Mouse (Mus musculus) hindlimb bud, embryonic 11.5 days (tissue): ENCODE results near the gene Paxx.

ENCODE experiments used
- DNase-seq: peaks from one replicate; pipeline ENCODE4 v3.0.0-alpha.2; 2012; ENCODE audit warnings: low read depth, low spot score; ENCODE audit errors: extremely low spot score

Gene Paxx

DNA sequence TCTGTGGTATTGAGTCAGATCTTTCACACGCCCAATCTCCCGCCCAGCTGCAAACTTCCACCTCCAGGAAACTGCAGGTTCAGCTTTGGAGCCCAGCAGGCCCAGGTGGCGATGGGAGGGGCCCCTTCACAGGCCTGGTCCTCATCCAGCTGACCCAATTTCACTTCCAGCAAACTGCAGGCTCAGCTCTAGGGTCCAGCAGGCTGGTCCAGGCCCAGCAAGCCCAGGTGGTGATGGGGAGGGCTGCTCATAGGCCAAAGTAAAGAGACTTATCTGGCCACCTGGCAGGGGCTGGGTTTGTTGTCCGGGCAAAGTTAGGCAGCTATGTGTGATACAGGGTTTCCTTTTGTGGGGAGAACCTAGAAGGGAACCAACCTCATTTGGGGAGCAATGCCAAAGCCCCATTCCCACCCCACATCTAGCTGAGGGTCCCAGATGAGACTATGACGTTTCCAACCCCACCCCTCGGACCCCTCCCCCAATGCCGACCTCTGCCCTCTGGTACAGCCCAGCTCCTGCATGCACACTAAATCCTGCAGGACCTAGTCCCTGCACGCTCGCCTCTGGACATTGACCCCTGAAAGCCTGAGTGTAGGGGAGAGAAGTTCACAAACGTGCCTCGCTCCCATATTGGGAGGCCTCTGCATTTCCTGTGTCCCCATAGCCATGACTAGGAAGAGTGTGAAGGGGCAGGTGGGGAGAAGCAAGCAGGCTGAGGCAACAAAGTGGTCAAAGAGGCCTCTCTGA, 24.2 kb upstream of the Paxx start:
- DNase-seq, result no peak

DNA sequence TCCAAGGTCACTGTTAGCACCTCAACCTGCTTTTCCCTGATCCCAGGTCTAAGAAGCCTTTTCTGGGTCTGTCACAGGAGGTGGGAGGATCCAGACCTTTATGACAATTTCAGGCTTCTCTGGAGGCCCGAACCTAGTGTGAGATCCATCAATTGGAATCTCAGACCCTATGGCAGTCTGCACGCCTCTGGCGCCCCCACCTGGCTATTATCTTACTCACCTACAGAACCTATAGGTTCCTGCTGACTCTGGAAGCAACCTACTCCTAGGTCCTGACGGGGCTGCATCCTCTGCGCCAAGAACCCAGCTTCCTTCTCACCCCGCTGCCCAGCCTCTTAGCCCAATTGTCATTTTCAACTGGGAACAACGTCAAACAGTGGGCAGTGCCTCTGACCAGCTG, 22.1 kb upstream of the Paxx start:
- no peak for DNase-seq

DNA sequence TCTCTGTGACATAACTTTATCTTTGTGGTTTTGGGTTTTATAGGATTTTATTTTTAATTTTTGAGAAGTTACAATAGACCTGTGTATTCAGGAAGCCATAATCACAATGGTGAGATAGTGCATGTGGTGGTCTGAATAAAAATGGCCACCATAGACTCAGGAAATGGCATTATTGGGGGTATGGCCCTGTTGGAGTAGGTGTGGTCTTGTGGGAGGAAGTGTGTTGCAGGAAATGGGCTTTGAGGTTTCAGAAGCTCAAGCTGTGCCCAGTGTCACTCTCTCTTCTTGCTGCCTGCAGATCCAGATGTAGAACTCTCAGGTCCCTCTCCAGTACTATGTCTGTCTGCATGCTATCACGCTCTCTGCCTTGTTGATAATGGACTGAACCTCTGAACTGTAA, 19.6 kb upstream of the Paxx start:
- no peak for DNase-seq

- no peak for DNase-seq
Observed at GRCm38 (mm10) chr2:25479551-25480311, 18.8 kb upstream of the Paxx start.

- DNase-seq, result no peak
Observed at GRCm38 (mm10) chr2:25477967-25478675, 17.2 kb upstream of the Paxx start.

GRCm38 (mm10) chr2:25477541-25477940, 16.6 kb upstream of the Paxx start:
- DNase-seq, result no peak

GRCm38 (mm10) chr2:25472550-25472949, 11.7 kb upstream of the Paxx start:
- DNase-seq, result no peak

- DNase-seq, result no peak
Observed at GRCm38 (mm10) chr2:25469969-25470368, 9.1 kb upstream of the Paxx start, which contains the start of gene Ptgds. TSS of gene Ptgds (minus strand) at chr2:25470046.

DNA sequence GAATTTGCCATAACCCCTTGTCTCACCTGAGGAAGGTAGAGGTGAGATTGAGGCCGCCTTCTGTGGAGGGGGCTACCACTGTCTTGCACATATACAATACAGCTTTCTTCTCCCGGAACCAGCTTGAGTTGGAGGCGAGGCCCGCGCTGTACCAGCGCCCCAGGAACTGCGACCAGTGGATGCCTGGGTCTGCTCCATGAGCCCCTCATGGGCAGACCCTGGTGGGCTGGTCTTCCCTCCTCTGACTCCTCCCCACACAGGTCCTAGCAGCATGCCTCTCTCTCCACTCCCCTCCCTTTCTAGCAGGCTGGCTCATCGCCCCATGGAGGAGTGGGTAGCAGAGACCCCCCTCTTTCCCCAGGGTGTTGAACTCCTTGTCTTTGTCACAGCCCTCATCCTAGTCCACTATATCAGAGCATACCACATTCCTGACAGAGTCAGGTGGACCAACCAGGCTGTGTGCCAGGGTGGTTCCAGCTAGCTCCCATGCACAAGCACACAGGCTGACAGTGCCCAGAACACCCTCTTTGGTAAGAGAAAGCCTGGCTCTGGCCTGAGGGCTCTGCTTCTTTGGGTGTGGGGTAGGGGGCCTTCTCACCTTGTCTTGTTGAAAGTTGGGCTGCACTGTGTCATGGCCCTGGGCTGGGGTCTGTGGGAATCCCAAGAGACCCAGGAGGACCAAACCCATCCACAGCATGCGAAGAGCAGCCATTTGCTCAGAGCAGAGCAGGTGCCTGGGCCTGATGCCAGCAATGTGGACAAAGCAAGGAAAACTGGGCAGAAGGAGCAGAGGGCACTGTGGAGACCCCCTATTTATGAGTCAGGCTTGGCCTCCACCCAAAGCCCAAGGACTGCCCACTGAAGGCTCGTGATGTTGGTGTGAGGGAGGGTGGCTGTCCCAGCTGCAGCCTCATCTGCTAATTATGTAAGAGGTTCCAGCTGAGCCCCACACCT, 8.3 kb upstream of the Paxx start:
- DNase-seq, result no peak

- no peak for DNase-seq
Observed at GRCm38 (mm10) chr2:25467606-25468303, 6.9 kb upstream of the Paxx start.

- no peak for DNase-seq
Observed at GRCm38 (mm10) chr2:25465816-25466635, 5.1 kb upstream of the Paxx start.

DNA sequence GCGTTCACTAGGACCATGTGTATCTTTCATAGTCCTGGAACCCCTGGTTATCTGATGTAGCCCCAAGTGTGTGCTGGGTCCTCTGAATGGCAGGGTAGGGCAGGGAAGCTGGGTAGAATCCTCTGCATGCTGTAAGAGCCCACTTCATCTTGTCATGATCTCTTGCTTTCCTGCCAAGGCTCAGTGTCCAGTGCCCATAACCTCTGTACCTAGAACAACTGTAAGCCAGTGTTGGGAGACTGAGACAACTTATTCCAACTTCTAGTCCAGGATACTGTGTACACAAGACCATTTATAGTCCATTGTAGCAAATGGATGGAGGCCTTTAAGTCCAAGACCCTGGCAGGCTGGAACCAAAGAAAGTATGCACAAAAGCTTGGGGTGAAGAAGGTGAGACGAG, 4.4 kb upstream of the Paxx start:
- no peak for DNase-seq

- no peak for DNase-seq
Observed at GRCm38 (mm10) chr2:25463630-25464029, 2.7 kb upstream of the Paxx start.

GRCm38 (mm10) chr2:25461407-25461806, 513 bp upstream of the Paxx start:
- DNase-seq, result no peak

- DNase-seq, result no peak
Observed at GRCm38 (mm10) chr2:25460135-25460534, 759 bp downstream of the Paxx start.

DNA sequence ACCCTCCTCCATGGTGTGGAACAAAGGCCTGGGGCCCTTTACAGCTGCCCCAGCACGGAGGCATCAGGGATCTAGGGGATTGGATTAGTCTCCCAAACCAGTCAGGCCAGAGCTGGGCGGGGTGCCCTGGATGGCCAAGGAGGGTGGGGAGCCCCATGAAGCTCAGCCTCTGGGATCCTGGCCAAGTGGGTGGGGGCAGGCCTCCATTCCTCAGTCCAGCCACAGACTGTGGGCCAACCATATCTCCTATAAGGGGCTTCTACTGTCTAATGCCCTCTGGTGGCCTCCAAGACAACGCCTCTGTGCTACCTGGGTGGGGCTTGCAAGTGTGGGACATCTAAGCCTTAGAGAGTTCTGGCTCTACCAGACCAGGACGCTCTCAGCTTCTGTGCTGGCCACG, 2.0 kb downstream of the Paxx start:
- no peak for DNase-seq

DNA sequence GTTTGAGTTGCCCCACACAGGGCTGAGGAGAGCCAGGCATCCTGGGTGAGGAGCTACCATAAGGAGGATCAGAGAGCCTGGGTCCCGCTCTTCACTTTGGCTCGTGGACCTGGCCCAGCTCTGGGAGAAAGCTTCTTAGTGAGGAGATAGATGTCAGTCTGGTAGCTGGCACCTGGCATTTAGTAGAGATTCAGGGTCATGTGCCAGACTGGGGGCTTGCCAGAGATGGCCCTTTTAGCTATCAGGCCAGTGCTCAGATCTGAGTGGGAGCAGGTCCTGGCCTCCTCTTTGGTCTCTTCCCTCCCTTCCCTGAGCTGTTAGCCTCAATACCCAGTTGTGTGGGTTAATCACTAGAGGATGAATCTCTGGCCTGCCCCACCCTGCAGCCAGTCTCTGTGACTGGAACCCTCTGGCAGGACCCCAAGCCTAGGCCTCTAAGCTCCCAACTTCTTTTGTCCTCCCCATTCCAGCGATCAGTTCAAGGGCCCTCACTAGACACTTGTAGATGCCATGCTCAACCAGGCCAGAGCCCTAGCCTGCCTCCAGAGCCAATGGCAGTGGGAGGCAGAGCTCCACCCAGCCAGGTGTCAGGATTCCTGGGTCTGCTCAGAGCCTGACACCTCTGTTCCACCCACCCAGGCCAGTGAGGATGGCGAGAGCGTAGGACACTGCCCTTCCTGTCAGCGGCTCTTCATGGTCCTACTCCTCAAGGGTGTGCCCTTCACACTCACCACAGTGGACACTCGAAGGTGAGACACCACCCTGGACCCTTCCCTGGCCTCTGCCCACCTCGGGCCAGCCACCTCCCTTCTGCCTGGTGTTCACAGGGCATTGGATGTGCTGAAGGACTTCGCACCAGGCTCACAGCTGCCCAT, 3.6 kb downstream of the Paxx start:
- no peak for DNase-seq

DNA sequence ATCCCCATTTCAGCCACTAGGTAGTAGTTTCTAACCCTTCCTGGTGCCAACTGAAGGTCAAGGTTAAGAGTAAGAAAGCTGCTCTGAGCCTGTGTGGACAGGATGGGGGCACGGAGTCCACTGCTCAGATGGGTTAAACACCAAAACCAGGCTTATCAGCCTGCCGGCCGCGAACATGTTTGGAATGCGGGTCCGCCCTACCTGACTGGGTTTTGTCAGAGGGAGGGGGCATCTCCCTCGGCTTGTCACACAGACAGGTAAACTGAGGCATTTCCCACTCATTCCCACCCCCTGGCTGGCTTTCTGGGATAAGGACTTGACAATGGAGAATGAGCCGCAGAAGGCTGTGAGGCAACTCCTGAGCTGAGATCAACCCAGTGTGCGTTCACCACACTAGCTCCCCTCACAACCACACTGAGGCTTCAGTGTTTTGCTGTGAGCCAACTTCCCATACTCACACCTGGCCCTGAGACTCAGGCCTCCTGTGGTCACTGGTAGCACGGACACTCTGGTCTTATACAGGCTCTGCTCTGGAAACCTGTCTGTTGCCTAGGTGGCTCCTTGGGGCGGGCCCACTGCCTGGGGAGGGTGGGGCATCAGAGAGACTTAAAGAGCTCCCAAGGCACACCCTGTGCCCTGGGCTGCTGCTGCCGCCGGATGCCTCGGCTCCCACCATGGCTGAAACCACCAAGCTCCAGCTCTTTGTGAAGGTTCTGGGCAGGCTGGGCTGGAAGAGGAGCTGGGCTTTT, 4.5 kb downstream of the Paxx start, which contains the start of gene Clic3:
Gene Clic3, plus strand, starts transcription at position 634 of the 749 bp plus-strand sequence.
- no peak for DNase-seq
